Mouse (Mus musculus) liver, adult 2 months (tissue): Measurements from ENCODE around the gene Phpt1.

Experiments used
- CTCF ChIP-seq: fragments of 200-500 bp; IDR thresholded peaks from 2 replicates; pipeline ENCODE4 v1.5.1; 2011; ENCODE audit warnings: low read depth, low read length, control low read depth
- POLR2A ChIP-seq: fragments of 200-500 bp; IDR thresholded peaks from 2 replicates; pipeline ENCODE4 v1.6.1; 2011; ENCODE audit warnings: low read length, control low read depth; ENCODE audit not compliant: insufficient read depth; ENCODE audit errors: extremely low read depth

GRCm38 (mm10) chr2:25545996-25546810 lies 28.8 kb downstream of the Phpt1 start:
- TF ChIP-seq CTCF (no peak), POLR2A (no peak)
